Mouse (Mus musculus) forebrain, embryonic 14.5 days (tissue): ENCODE results near the gene Coq10a. TPM values are rescaled to one million over a fixed set of nuclear protein-coding genes. Genes with fewer than 3 reads are reported as not detected.
A peak's percentile ranks its signal among the peaks of the same experiment; 100 is the strongest.

Experiments used
- ATAC-seq: fragments of 200-750 bp; cut with Nextera tagmentation; 2 replicates; pipeline ENCODE4 v1.8.0; 2017; ENCODE audit warnings: mild to moderate bottlenecking, moderate library complexity
- DNase-seq: peaks from one replicate; pipeline ENCODE4 v3.0.0-alpha.2; 2015; ENCODE audit warnings: low spot score
- H3K27ac ChIP-seq: fragments of 300-500 bp; sonication (generic); 2 replicates; pipeline ENCODE4 v1.5.1; 2014; ENCODE audit warnings: low read depth, mild to moderate bottlenecking, control low read depth, low read length, moderate library complexity
- H3K27me3 ChIP-seq: fragments of 300-500 bp; sonication (generic); replicated peaks from 2 replicates; pipeline ENCODE4 v1.6.1; 2014; ENCODE audit warnings: low read length, control low read depth, mixed read lengths; ENCODE audit not compliant: control insufficient read depth, insufficient read depth
- H3K36me3 ChIP-seq: fragments of 300-500 bp; sonication (generic); 2 replicates; pipeline ENCODE4 v1.6.1; 2014; ENCODE audit warnings: low read length, control low read depth; ENCODE audit not compliant: control insufficient read depth, insufficient read depth
- H3K4me1 ChIP-seq: fragments of 300-500 bp; sonication (generic); 2 replicates; pipeline ENCODE4 v1.6.1; 2014; ENCODE audit warnings: antibody characterized with exemption, low read length, control low read depth; ENCODE audit not compliant: control insufficient read depth, insufficient read depth
- H3K4me2 ChIP-seq: fragments of 300-500 bp; sonication (generic); 2 replicates; pipeline ENCODE4 v1.6.1; 2014; ENCODE audit warnings: mild to moderate bottlenecking, control low read depth, low read length
- H3K4me3 ChIP-seq: fragments of 300-500 bp; sonication (generic); 2 replicates; pipeline ENCODE4 v1.5.1; 2014; ENCODE audit warnings: low read depth, low read length, control low read depth
- H3K9ac ChIP-seq: fragments of 300-500 bp; sonication (generic); 2 replicates; pipeline ENCODE4 v1.6.1; 2014; ENCODE audit warnings: mild to moderate bottlenecking, low read length, control low read depth, moderate library complexity
- H3K9me3 ChIP-seq: fragments of 300-500 bp; sonication (generic); replicated peaks from 2 replicates; pipeline ENCODE4 v1.6.1; 2016; ENCODE audit warnings: low read length, control low read depth, mixed read lengths; ENCODE audit not compliant: control insufficient read depth
- WGBS: fragments of 180-500 bp; shearing (Covaris S2); extraction: QIAGEN DNeasy Blood & Tissue Kit; methylation state at CpG from one replicate; pipeline ENCODE4 v1.1.7; 2014; 5-methylcytosine and 5-hydroxymethylcytosine counted together
- polyA plus RNA-seq: library from polyadenylated mRNA; unstranded; fragments of >200 nt; fragmentation: Nextera tagmentation; extraction: Ambion mirVana; gene quantifications from 2 replicates; pipeline ENCODE4 v1.2.1, GENCODE M21; 2014

Coq10a gene
- polyA plus RNA-seq, 1 experiment from 2014 or later = 22.8 TPM

- ATAC-seq = no peak
- H3K4me1 ChIP-seq = peaks cover 8% of the 10 kb centered on the region; the same call in 1 of the 2 replicates
- H3K4me3 ChIP-seq = no peak overlapping the region
- no peaks in the 10 kb centered on the region for H3K27me3 ChIP-seq
- H3K9me3 ChIP-seq = no peaks in the 10 kb centered on the region
- no peak overlapping the region for H3K9ac ChIP-seq
- no peak overlapping the region for H3K4me2 ChIP-seq
- WGBS = 58% methylated on average over 5 of the region's 6 CpGs
- H3K27ac ChIP-seq = no peak overlapping the region
- peaks cover 7% of the 10 kb centered on the region for H3K36me3 ChIP-seq
- no peak for DNase-seq
Measured at GRCm38 (mm10) chr10:128370021-128370420, 1.2 kb upstream of the Coq10a start.

- Histone ChIP-seq H3K36me3 (peaks cover 10% of the 10 kb centered on the region), H3K4me3 (peak overlapping the region; percentile 64; the same call in 1 of the 2 replicates), H3K27ac (peak overlapping the region; percentile 95), H3K9me3 (no peaks in the 10 kb centered on the region), H3K4me2 (peak overlapping the region; percentile 94), H3K4me1 (peaks cover 8% of the 10 kb centered on the region; the same call in 1 of the 2 replicates), H3K9ac (peak overlapping the region; percentile 73; the same call in 1 of the 2 replicates), H3K27me3 (no peaks in the 10 kb centered on the region)
- DNase-seq (no peak), ATAC-seq (no peak)
- 80% methylated on average over 6 of the region's 6 CpGs for WGBS
Measured at GRCm38 (mm10) chr10:128369599-128369998, 802 bp upstream of the Coq10a start.

GRCm38 (mm10) chr10:128369218-128369543, 384 bp upstream of the Coq10a start:
- 7% methylated on average over 9 of the region's 9 CpGs for WGBS

GRCm38 (mm10) chr10:128367899-128368401, 847 bp downstream of the Coq10a start:
- ATAC-seq = no peak
- H3K27ac ChIP-seq = peak overlapping the region; percentile 95
- H3K9ac ChIP-seq = peak overlapping the region; percentile 73
- H3K9me3 ChIP-seq = no peaks in the 10 kb centered on the region
- H3K4me3 ChIP-seq = peak overlapping the region; percentile 64
- H3K4me1 ChIP-seq = peaks cover 8% of the 10 kb centered on the region; the same call in 1 of the 2 replicates
- H3K36me3 ChIP-seq = peaks cover 23% of the 10 kb centered on the region
- no peaks in the 10 kb centered on the region for H3K27me3 ChIP-seq
- DNase-seq = no peak
- peak overlapping the region; percentile 94 for H3K4me2 ChIP-seq
- 13% methylated on average over 19 of the region's 19 CpGs for WGBS

More at GRCm38 (mm10) chr10:128369218-128369543, 384 bp upstream of the Coq10a start:
- Histone ChIP-seq H3K36me3 (peaks cover 12% of the 10 kb centered on the region), H3K4me2 (peak overlapping the region; percentile 94), H3K27me3 (no peaks in the 10 kb centered on the region), H3K27ac (peak overlapping the region; percentile 95), H3K9me3 (no peaks in the 10 kb centered on the region), H3K4me3 (peak overlapping the region; percentile 64), H3K9ac (peak overlapping the region; percentile 73), H3K4me1 (peaks cover 8% of the 10 kb centered on the region; the same call in 1 of the 2 replicates)
- DNase-seq (no peak), ATAC-seq (no peak)

GRCm38 (mm10) chr10:128362568-128362967, 6.2 kb downstream of the Coq10a start:
- H3K9ac ChIP-seq = no peak overlapping the region
- no peak overlapping the region for H3K4me3 ChIP-seq
- WGBS = 48% methylated on average over 3 of the region's 3 CpGs
- no peak overlapping the region for H3K27ac ChIP-seq
- H3K27me3 ChIP-seq = no peaks in the 10 kb centered on the region
- ATAC-seq (peak; percentile 61), DNase-seq (peak; percentile 80)
- H3K4me2 ChIP-seq = no peak overlapping the region
- peaks cover 2% of the 10 kb centered on the region; the same call in 1 of the 2 replicates for H3K4me1 ChIP-seq
- peaks cover 73% of the 10 kb centered on the region for H3K36me3 ChIP-seq
- no peaks in the 10 kb centered on the region for H3K9me3 ChIP-seq

GRCm38 (mm10) chr10:128361836-128362235, 7.0 kb downstream of the Coq10a start:
- ATAC-seq (no peak), DNase-seq (no peak)
- Histone ChIP-seq H3K4me1 (no peaks in the 10 kb centered on the region), H3K36me3 (peaks cover 80% of the 10 kb centered on the region), H3K9ac (no peak overlapping the region), H3K27ac (no peak overlapping the region), H3K27me3 (no peaks in the 10 kb centered on the region), H3K9me3 (no peaks in the 10 kb centered on the region), H3K4me2 (no peak overlapping the region), H3K4me3 (no peak overlapping the region)
- WGBS = 94% methylated on average over 6 of the region's 6 CpGs

- Histone ChIP-seq H3K4me2 (no peak overlapping the region), H3K27ac (no peak overlapping the region), H3K4me1 (no peaks in the 10 kb centered on the region), H3K4me3 (no peak overlapping the region), H3K36me3 (peaks cover 84% of the 10 kb centered on the region), H3K9ac (no peak overlapping the region), H3K9me3 (no peaks in the 10 kb centered on the region), H3K27me3 (no peaks in the 10 kb centered on the region)
- no peak for DNase-seq
- no peak for ATAC-seq
- WGBS = 94% methylated on average over 6 of the region's 6 CpGs
Measured at GRCm38 (mm10) chr10:128359226-128359625, 9.6 kb downstream of the Coq10a start.

- Histone ChIP-seq H3K9me3 (no peaks in the 10 kb centered on the region), H3K4me2 (no peak overlapping the region), H3K9ac (no peak overlapping the region), H3K27me3 (no peaks in the 10 kb centered on the region), H3K4me1 (no peaks in the 10 kb centered on the region), H3K36me3 (peaks cover 86% of the 10 kb centered on the region), H3K27ac (no peak overlapping the region), H3K4me3 (no peak overlapping the region)
- no peak for ATAC-seq
- WGBS = 58% methylated on average over 2 of the region's 2 CpGs
- peak; percentile 69 for DNase-seq
Measured at GRCm38 (mm10) chr10:128358796-128359195, 10.0 kb downstream of the Coq10a start.

- Histone ChIP-seq H3K9me3 (no peaks in the 10 kb centered on the region), H3K4me3 (no peak overlapping the region), H3K9ac (no peak overlapping the region), H3K4me1 (peaks cover 3% of the 10 kb centered on the region; the same call in 1 of the 2 replicates), H3K36me3 (peaks cover 34% of the 10 kb centered on the region), H3K4me2 (no peak overlapping the region), H3K27me3 (no peaks in the 10 kb centered on the region), H3K27ac (no peak overlapping the region)
- ATAC-seq = no peak
- DNase-seq = no peak
- 93% methylated on average over 8 of the region's 8 CpGs for WGBS
Measured at GRCm38 (mm10) chr10:128347541-128347940, 21.3 kb downstream of the Coq10a start.
